Mouse (Mus musculus): ENCODE results near the gene Tmem81. TPM values are rescaled to one million over a fixed set of nuclear protein-coding genes. Genes with fewer than 3 reads are reported as not detected.
"Not testable (repeated sequence)": the region's sequence is repeated elsewhere in the genome, so short reads cannot be mapped to it uniquely, and the experiment has no call there.

The Tmem81 gene
- 1.8 and 2.1 TPM in 2 replicates for polyA plus RNA-seq (2015; fragmentation: Nextera tagmentation; extraction: Ambion mirVana)

- DNase-seq (ENCODE audit: low spot score), result no peak
These were observed at the start of gene Tmem81 for GRCm38 (mm10) chr1:132506058-132506457. TSS of gene Tmem81 (plus strand) at chr1:132506230.

GRCm38 (mm10) chr1:132464651-132465050 is 41.4 kb upstream of the Tmem81 start:
- DNase-seq (ENCODE audit: low spot score), result no peak

- no peak for DNase-seq (ENCODE audit: low spot score)
These were observed 37.1 kb upstream of the Tmem81 start for GRCm38 (mm10) chr1:132468926-132469325.

GRCm38 (mm10) chr1:132469519-132469918 is 36.5 kb upstream of the Tmem81 start:
- no peak for DNase-seq (ENCODE audit: low spot score)

GRCm38 (mm10) chr1:132470031-132470430 is 36.0 kb upstream of the Tmem81 start:
- not testable (repeated sequence) for DNase-seq (ENCODE audit: low spot score)

- DNase-seq (ENCODE audit: low spot score), result no peak
These were observed 35.0 kb upstream of the Tmem81 start for GRCm38 (mm10) chr1:132471032-132471431.

- no peak for DNase-seq (ENCODE audit: low spot score)
These were observed 34.5 kb upstream of the Tmem81 start for GRCm38 (mm10) chr1:132471499-132471898.

- DNase-seq (ENCODE audit: low spot score), result peak; percentile 6
These were observed 33.5 kb upstream of the Tmem81 start for GRCm38 (mm10) chr1:132472537-132472936.

- no peak for DNase-seq (ENCODE audit: low spot score)
These were observed 31.5 kb upstream of the Tmem81 start for GRCm38 (mm10) chr1:132474496-132474895.

- DNase-seq (ENCODE audit: low spot score), result no peak
These were observed 29.5 kb upstream of the Tmem81 start for GRCm38 (mm10) chr1:132476575-132476927.

GRCm38 (mm10) chr1:132476928-132477691 is 28.9 kb upstream of the Tmem81 start, which contains the start of gene Rbbp5:
TSS of gene Rbbp5 (plus strand) at chr1:132477365.
- peak; percentile 91 for DNase-seq (ENCODE audit: low spot score)

GRCm38 (mm10) chr1:132479438-132479837 is 26.6 kb upstream of the Tmem81 start:
- DNase-seq (ENCODE audit: low spot score), result no peak

GRCm38 (mm10) chr1:132481619-132482018 is 24.4 kb upstream of the Tmem81 start:
- DNase-seq (ENCODE audit: low spot score), result no peak

GRCm38 (mm10) chr1:132483234-132483633 is 22.8 kb upstream of the Tmem81 start:
- DNase-seq (ENCODE audit: low spot score), result no peak

- no peak for DNase-seq (ENCODE audit: low spot score)
These were observed 22.3 kb upstream of the Tmem81 start for GRCm38 (mm10) chr1:132483759-132484158.

- no peak for DNase-seq (ENCODE audit: low spot score)
These were observed 5.5 kb upstream of the Tmem81 start for GRCm38 (mm10) chr1:132500535-132500934.

- no peak for DNase-seq (ENCODE audit: low spot score)
These were observed 875 bp upstream of the Tmem81 start for GRCm38 (mm10) chr1:132505155-132505554.

GRCm38 (mm10) chr1:132506656-132507055 is 626 bp downstream of the Tmem81 start:
- no peak for DNase-seq (ENCODE audit: low spot score)

GRCm38 (mm10) chr1:132509771-132510170 is 3.7 kb downstream of the Tmem81 start:
- DNase-seq (ENCODE audit: low spot score), result no peak

- no peak for DNase-seq (ENCODE audit: low spot score)
These were observed 5.5 kb downstream of the Tmem81 start for GRCm38 (mm10) chr1:132511521-132511920.

GRCm38 (mm10) chr1:132512106-132512505 is 6.1 kb downstream of the Tmem81 start:
- no peak for DNase-seq (ENCODE audit: low spot score)

GRCm38 (mm10) chr1:132515339-132515738 is 9.3 kb downstream of the Tmem81 start:
- DNase-seq (ENCODE audit: low spot score), result no peak

- no peak for DNase-seq (ENCODE audit: low spot score)
These were observed 10.7 kb downstream of the Tmem81 start for GRCm38 (mm10) chr1:132516776-132517175.
